Mouse (Mus musculus): Measurements from ENCODE around the gene Tbxas1. TPM values are rescaled to one million over a fixed set of nuclear protein-coding genes. Genes with fewer than 3 reads are reported as not detected.

Gene Tbxas1
- total RNA-seq, 4 experiments from 2014 or later = 2.1 to 16.8 (median 7.6) TPM

- no peak for DNase-seq (ENCODE audit: low spot score in 2 of 2)
These were observed 237.9 kb downstream of the Tbxas1 start for GRCm38 (mm10) chr6:39113141-39113540.

- no peak for DNase-seq (ENCODE audit: low spot score in 2 of 2)
These were observed 240.2 kb downstream of the Tbxas1 start for GRCm38 (mm10) chr6:39115438-39115837.

GRCm38 (mm10) chr6:39117584-39118455 lies 242.6 kb downstream of the Tbxas1 start, which contains the start of gene Parp12:
Gene Parp12 (minus strand): TSS chr6:39118349.
- peak in 1 of 2 experiments; percentile 21 for DNase-seq (ENCODE audit: low spot score in 2 of 2)

GRCm38 (mm10) chr6:39118456-39118881 lies 243.3 kb downstream of the Tbxas1 start:
- no peak for DNase-seq (ENCODE audit: low spot score in 2 of 2)

GRCm38 (mm10) chr6:39120685-39121084 lies 245.5 kb downstream of the Tbxas1 start:
- no peak for DNase-seq (ENCODE audit: low spot score in 2 of 2)

GRCm38 (mm10) chr6:39124719-39125118 lies 249.5 kb downstream of the Tbxas1 start:
- DNase-seq (ENCODE audit: low spot score in 2 of 2) = no peak

- DNase-seq (ENCODE audit: low spot score in 2 of 2) = no peak
These were observed 256.3 kb downstream of the Tbxas1 start for GRCm38 (mm10) chr6:39131480-39131879.

- no peak for DNase-seq (ENCODE audit: low spot score in 2 of 2)
These were observed 257.4 kb downstream of the Tbxas1 start for GRCm38 (mm10) chr6:39132556-39132955.

Other genes starting within 250 kb of the Tbxas1 start
- gene Klrg2, start 238.2 kb upstream of the Tbxas1 start, total RNA-seq (2022) = 1 to 10 TPM in 2 of 4 experiments, under 1 TPM in 2; 0.64 to 2.1 (median 1.00) TPM
- 10 to 100 TPM; 44.2 to 56.9 (median 49.1) TPM for gene Clec2l, start 212.3 kb upstream of the Tbxas1 start, total RNA-seq (2022)
- 10 to 100 TPM; 64.8 to 69.9 (median 67.6) TPM for gene Hipk2, start 761 bp downstream of the Tbxas1 start, total RNA-seq (2022)
- 10 to 100 TPM in 2 of 4 experiments, 1 to 10 TPM in 2; 6.1 to 11.6 (median 8.3) TPM for gene Parp12, start 242.9 kb downstream of the Tbxas1 start, total RNA-seq (2022)